Mouse (Mus musculus) testis, postnatal 14 days (tissue): ENCODE data around the gene Rgs9.
"Not testable (repeated sequence)": the region's sequence is repeated elsewhere in the genome, so short reads cannot be mapped to it uniquely, and the experiment has no call there.

Experiments
- DNase-seq: peaks from one replicate; pipeline ENCODE4 v3.0.0; 2021; ENCODE audit warnings: low spot score

Gene Rgs9

DNA sequence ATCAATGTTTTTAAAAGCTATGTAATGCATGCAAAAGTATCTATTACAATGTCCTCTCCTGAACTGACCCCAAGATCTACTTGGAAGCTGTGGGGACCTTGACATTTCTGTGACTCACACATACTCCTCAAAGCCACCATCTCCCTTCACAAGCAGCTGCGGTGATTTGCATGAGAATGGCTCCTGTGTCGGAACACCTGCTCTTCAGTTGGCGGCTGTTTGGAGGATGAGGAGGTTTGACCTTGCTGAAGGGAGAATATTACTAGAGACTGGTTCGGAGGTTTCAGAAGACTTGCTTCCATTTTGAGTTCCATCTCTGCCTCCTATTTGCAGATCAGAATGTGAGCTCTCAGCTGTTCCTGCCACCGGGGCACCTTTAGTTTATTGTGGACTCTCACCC lies 7.8 kb upstream of the Rgs9 start:
- DNase-seq: no peak

DNA sequence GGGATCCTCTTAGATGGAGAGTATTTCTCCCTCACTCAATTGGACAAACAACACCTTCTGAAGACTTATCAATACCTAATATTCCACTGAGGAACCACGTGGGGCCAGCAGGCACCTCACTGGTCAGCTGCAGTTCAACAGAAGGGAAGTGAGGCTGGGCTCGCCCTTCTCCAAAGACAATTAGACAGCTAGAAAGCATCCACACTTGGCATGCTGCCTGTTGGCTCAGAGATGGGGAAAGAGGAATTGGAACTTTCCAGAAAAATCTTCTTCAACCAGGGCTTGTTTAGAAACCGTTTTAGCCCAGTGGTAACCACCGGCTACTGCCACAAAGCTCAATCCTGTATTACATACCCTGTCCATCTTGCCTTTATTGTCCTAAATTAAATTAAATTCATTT lies 4.4 kb upstream of the Rgs9 start:
- DNase-seq: no peak

DNA sequence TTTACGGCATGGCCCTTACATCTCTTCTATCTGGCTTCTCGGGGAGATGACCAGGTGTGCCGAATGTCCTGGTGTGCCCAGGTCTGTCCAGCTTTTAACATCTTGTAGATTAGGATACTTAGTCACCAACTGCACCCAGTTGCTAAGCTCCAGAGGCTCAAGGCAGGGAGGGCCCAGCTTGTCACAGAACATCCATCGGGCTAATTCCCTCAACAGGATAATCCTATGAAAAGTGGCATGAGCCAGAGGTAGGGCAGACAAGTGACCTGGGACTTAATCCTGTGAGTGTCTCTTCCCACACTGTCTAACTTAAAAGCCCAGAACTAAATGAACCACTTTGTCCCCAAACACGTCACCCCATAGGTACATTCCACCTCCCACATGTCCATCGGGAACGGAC lies 898 bp downstream of the Rgs9 start:
- DNase-seq: no peak

- DNase-seq: no peak
Measured at GRCm38 (mm10) chr11:109292056-109292455, 5.9 kb downstream of the Rgs9 start.

GRCm38 (mm10) chr11:109289378-109289777 lies 8.6 kb downstream of the Rgs9 start:
- not testable (repeated sequence) for DNase-seq

DNA sequence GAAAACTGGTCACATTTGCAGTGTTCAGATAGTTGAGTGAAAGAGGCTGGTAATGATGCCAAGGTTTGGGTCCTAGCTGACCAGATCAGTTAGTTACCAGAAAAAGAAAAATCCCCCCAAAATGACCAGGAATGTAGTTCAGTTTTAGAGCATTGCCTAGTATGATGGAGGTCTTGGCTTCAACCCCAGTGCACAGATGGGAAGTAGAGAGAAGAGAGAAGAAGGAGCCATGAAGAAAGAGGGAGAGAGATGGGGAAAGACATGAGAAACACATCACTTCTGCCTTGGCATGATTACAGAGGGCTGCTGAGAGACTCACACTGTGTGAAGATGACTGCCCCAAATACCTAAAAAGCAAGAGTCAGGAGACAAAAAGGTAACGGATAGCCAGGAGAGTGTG lies 13.1 kb downstream of the Rgs9 start:
- no peak for DNase-seq

GRCm38 (mm10) chr11:109278186-109278585 lies 19.7 kb downstream of the Rgs9 start:
- no peak for DNase-seq

GRCm38 (mm10) chr11:109271399-109271798 lies 26.5 kb downstream of the Rgs9 start:
- no peak for DNase-seq

GRCm38 (mm10) chr11:109270366-109270765 lies 27.6 kb downstream of the Rgs9 start:
- no peak for DNase-seq

GRCm38 (mm10) chr11:109269662-109270341 lies 28.1 kb downstream of the Rgs9 start:
- DNase-seq: peak; percentile 47

DNA sequence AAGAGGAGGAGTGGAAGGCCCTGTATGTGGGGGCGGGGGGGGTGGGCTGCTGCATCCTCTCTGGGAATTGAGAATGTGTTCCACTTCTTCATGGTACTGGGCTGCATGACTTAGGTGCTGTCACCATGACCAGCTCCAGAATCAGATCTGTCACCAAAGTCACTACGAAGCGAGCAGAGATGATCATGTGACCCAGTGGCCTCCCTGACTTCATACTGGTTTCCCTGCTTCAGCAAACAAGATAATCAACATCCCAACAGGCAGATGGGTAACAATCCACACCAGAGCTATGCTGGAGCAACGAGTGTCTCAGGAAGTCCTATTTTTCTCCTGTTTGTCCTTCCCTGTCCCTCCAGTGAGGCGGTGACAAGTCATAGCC lies 28.7 kb downstream of the Rgs9 start:
- DNase-seq: no peak

- no peak for DNase-seq
Measured at GRCm38 (mm10) chr11:109266161-109266910, 31.6 kb downstream of the Rgs9 start.

GRCm38 (mm10) chr11:109264159-109264768 lies 33.7 kb downstream of the Rgs9 start:
- DNase-seq: no peak

GRCm38 (mm10) chr11:109260561-109260960 lies 37.4 kb downstream of the Rgs9 start:
- DNase-seq: no peak

DNA sequence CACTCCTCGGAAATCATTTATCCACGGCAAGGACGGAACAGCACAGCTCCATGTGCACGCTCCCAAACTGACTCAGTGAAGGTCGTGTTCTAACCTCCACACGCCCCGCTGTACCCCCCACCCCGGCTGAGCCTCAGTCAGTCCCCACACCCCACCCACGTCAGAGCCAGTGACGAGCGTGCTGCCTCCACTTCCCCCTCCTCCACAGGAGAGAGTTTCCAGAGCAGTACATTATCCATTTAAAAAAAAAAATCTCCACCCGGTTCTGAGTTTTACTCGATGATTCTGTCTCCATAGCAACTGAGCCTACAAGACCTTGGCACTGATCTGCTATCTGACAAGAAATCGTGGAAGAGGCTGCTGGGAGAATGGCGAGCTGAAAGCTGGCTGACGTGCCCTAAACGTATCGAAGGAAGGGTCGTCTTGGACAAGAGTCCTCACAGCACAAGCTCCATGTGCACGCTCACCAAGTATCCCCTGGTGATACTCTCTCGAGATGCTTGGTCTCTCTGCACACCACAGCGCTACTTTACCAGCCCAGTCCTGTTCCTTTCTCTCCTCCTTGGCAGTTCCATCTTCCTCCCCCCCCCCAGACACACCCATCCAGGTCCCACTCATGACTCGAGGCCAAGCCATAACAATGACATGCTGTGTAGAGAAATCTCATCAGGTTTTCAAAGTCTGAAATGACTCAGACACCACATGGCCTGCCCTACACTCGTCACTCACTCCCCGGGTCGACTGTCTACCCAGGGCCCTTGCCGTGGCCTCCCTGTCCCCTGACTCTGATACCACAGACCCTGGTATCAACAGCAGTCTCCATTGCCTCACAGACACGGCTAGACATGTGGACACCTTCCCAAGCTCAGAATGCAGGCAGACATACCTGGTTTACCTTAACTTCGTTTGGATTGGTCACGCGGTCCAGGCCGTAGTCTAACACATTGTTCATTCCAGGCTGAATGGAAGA lies 38.7 kb downstream of the Rgs9 start:
- DNase-seq: no peak

DNA sequence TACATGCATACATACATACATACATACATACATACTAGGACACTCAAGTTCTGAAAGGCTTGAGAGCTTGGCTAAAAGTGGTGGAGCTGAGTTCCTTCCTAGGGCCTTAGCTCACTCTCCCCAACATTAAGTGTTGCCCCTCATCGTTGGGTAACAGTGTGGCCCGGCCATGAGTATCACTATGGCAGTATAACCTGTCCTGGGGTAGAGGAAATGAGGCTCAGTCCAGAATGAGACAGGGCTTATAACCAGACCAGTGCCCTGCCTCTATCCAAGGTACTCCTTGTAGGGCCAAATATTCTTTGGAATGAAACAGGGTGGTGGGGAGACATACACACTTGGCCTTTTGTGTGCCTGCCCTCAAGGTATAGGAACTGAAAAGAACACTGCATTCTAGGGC lies 40.1 kb downstream of the Rgs9 start:
- no peak for DNase-seq

DNA sequence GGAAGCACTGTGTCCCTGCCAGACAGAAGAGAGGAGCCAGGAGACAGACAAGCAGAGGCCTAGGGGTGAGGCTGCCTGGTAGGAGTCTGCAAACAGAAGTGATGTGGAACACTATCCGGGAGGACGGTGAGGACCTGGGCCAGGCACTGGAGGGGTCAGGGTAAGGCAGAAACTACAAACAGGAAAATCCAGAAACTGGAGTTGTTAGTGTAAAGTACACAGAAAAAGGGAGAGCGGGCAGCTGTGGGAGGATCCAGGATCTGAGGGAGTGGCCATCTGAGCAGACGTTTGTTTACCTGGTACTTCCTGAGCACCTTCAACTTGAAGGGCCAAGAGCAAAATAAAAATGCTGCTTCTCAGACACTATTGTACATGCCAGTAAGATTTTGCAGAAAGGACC lies 42.9 kb downstream of the Rgs9 start:
- DNase-seq: no peak

DNA sequence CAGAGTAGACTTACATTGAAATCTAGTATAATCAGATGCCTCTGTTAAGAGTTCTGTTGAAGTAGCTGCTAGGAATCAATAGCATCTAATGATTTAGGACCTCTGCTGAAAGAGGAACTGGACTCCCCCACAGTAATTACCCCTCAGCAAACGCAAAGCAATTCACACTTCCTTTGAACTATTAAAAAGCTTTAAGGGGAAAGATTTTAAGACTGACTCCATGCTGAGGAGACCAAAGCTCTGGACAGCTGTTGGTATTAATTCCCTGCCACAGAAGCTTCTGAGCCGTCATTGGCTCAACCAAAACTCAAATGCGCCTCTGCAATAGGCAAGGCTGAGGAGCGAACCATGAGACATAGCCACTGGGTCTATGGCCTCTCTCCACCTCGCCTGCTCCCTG lies 45.4 kb downstream of the Rgs9 start:
- no peak for DNase-seq

DNA sequence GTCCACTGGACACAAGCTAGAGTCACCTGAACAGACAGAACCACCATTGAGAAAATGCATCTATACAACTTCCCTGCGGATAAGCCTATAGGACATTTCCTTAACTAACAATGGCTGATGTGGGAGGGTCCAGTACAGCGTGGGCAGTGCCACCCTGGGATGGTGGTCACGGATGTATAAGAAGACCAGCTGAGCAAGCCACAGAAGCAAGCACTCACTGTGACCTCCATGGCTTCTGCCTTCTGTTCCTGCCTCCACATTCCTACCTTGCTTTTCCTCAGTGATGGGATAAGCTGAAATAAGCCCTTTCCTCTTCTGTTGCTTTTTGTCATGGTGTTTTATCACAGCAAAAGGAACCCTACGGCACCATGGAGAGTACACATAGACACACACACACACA lies 47.4 kb downstream of the Rgs9 start:
- DNase-seq: no peak

GRCm38 (mm10) chr11:109246920-109247319 lies 51.0 kb downstream of the Rgs9 start:
- DNase-seq: no peak

GRCm38 (mm10) chr11:109244635-109245360 lies 53.1 kb downstream of the Rgs9 start:
- DNase-seq: no peak

DNA sequence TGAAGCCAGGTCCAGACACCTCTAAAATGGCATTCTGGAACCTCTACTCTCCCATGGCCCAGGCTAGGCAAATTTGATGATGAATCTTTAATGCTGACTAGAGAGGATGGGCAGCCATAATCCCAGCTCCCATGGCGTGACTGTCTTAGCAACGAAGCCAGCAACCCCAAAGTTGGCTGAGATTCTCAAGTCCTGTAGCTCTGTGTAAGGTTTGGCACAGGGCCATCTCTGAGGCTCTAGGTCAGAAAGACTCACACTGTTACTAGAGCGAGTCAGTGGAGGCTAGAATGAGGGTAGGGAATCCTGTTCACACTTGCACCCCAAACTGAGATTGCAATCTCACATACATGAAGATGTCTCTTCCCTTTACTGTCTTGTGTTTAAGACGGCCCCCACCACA lies 57.8 kb downstream of the Rgs9 start:
- no peak for DNase-seq
